Mouse (Mus musculus) forebrain, postnatal 0 days (tissue): ENCODE measurements around the gene Dtnbp1. TPM values are rescaled to one million over a fixed set of nuclear protein-coding genes. Genes with fewer than 3 reads are reported as not detected.

Source experiments
- ATAC-seq: fragments of 200-750 bp; cut with Nextera tagmentation; 2 replicates; pipeline ENCODE4 v1.8.0; 2017; ENCODE audit warnings: mild to moderate bottlenecking, moderate library complexity
- DNase-seq: peaks from one replicate; pipeline ENCODE4 v3.0.0-alpha.2; 2015
- H3K27ac ChIP-seq: fragments of 300-500 bp; sonication (generic); 2 replicates; pipeline ENCODE4 v1.5.1; 2014; ENCODE audit warnings: low read depth, mild to moderate bottlenecking, antibody characterized with exemption, low read length, moderate library complexity, mixed read lengths
- H3K27me3 ChIP-seq: fragments of 300-500 bp; sonication (generic); 2 replicates; pipeline ENCODE4 v1.6.1; 2014; ENCODE audit warnings: mild to moderate bottlenecking, low read length, mixed read lengths; ENCODE audit not compliant: insufficient read depth
- H3K36me3 ChIP-seq: fragments of 300-500 bp; sonication (generic); 2 replicates; pipeline ENCODE4 v1.6.1; 2014; ENCODE audit warnings: mild to moderate bottlenecking, moderate library complexity; ENCODE audit not compliant: insufficient read depth
- H3K4me1 ChIP-seq: fragments of 300-500 bp; sonication (generic); 2 replicates; pipeline ENCODE4 v1.6.1; 2014; ENCODE audit warnings: antibody characterized with exemption; ENCODE audit not compliant: insufficient read depth
- H3K4me2 ChIP-seq: fragments of 300-500 bp; sonication (generic); 2 replicates; pipeline ENCODE4 v1.6.1; 2014; ENCODE audit warnings: low read depth, mild to moderate bottlenecking, moderate library complexity
- H3K4me3 ChIP-seq: fragments of 300-500 bp; sonication (generic); 2 replicates; pipeline ENCODE4 v1.5.1; 2014; ENCODE audit warnings: low read depth, low read length, mixed read lengths
- H3K9ac ChIP-seq: fragments of 300-500 bp; sonication (generic); 2 replicates; pipeline ENCODE4 v1.6.1; 2014; ENCODE audit warnings: mild to moderate bottlenecking
- H3K9me3 ChIP-seq: fragments of 300-500 bp; sonication (generic); 2 replicates; pipeline ENCODE4 v1.6.1; 2016; ENCODE audit warnings: low read length
- CTCF ChIP-seq: sonication (generic); IDR thresholded peaks from 2 replicates; pipeline ENCODE4 v1.5.1; 2016; ENCODE audit warnings: antibody characterized with exemption, control low read depth, low read depth
- WGBS: fragments of 180-500 bp; shearing (Covaris S2); extraction: QIAGEN DNeasy Blood & Tissue Kit; methylation state at CpG from one replicate; pipeline ENCODE4 v1.1.7; 2014; 5-methylcytosine and 5-hydroxymethylcytosine counted together
- polyA plus RNA-seq: library from polyadenylated mRNA; unstranded; fragments of >200 nt; fragmentation: Nextera tagmentation; extraction: Ambion mirVana; gene quantifications from 2 replicates; pipeline ENCODE4 v1.2.1, GENCODE M21; 2015
- total RNA-seq: library from RNA; depleted of rRNA; stranded (reverse); fragments of >200 nt; gene quantifications from 2 replicates; pipeline ENCODE4 v1.2.3, GENCODE M21; 2014

Gene Dtnbp1
- total and polyA plus RNA-seq, 2 experiments from 2014 or later, result 80.9 to 121 TPM

- H3K9me3 ChIP-seq, result no peaks in the 10 kb centered on the region
These were observed 31.4 kb upstream of the Dtnbp1 start for GRCm38 (mm10) chr13:45033360-45033759.

GRCm38 (mm10) chr13:45032484-45032883, 30.5 kb upstream of the Dtnbp1 start:
- Histone ChIP-seq H3K4me1 (no peaks in the 10 kb centered on the region), H3K27ac (no peak overlapping the region), H3K27me3 (peaks cover 4% of the 10 kb centered on the region; the same call in 1 of the 2 replicates), H3K9ac (no peak overlapping the region), H3K9me3 (no peaks in the 10 kb centered on the region), H3K4me3 (no peak overlapping the region), H3K36me3 (no peaks in the 10 kb centered on the region), H3K4me2 (no peak overlapping the region)
- WGBS, result 92% methylated on average over 4 of the region's 4 CpGs
- ATAC-seq (no peak), DNase-seq (no peak)
- no peak for TF ChIP-seq CTCF

More at GRCm38 (mm10) chr13:45033360-45033759, 31.4 kb upstream of the Dtnbp1 start:
- 86% methylated on average over 10 of the region's 10 CpGs for WGBS
- no peak for DNase-seq
- Histone ChIP-seq H3K4me1 (no peaks in the 10 kb centered on the region), H3K27me3 (peaks cover 4% of the 10 kb centered on the region; the same call in 1 of the 2 replicates), H3K9ac (no peak overlapping the region), H3K27ac (no peak overlapping the region), H3K4me2 (no peak overlapping the region), H3K4me3 (no peak overlapping the region), H3K36me3 (no peaks in the 10 kb centered on the region)
- TF ChIP-seq CTCF, result no peak
- no peak for ATAC-seq

GRCm38 (mm10) chr13:45031748-45032147, 29.8 kb upstream of the Dtnbp1 start:
- Histone ChIP-seq H3K9me3 (no peaks in the 10 kb centered on the region), H3K4me2 (no peak overlapping the region), H3K27me3 (peaks cover 4% of the 10 kb centered on the region; the same call in 1 of the 2 replicates), H3K36me3 (no peaks in the 10 kb centered on the region), H3K27ac (no peak overlapping the region), H3K9ac (no peak overlapping the region), H3K4me3 (no peak overlapping the region), H3K4me1 (no peaks in the 10 kb centered on the region)
- ATAC-seq (no peak), DNase-seq (no peak)
- TF ChIP-seq CTCF, result no peak
- 83% methylated on average over 7 of the region's 7 CpGs for WGBS

- H3K9me3 ChIP-seq, result no peaks in the 10 kb centered on the region
- no peak for TF ChIP-seq CTCF
- peaks cover 4% of the 10 kb centered on the region; the same call in 1 of the 2 replicates for H3K27me3 ChIP-seq
- no peak overlapping the region for H3K4me3 ChIP-seq
- no peaks in the 10 kb centered on the region for H3K4me1 ChIP-seq
- 75% methylated on average over 10 of the region's 10 CpGs for WGBS
- ATAC-seq (no peak), DNase-seq (no peak)
- no peak overlapping the region for H3K9ac ChIP-seq
- no peak overlapping the region for H3K27ac ChIP-seq
- no peak overlapping the region for H3K4me2 ChIP-seq
- no peaks in the 10 kb centered on the region for H3K36me3 ChIP-seq
These were observed 29.4 kb upstream of the Dtnbp1 start for GRCm38 (mm10) chr13:45031314-45031713.

- peak; percentile 97 for DNase-seq
- peak; percentile 91 for ATAC-seq
- H3K27ac ChIP-seq, result no peak overlapping the region
- no peaks in the 10 kb centered on the region for H3K9me3 ChIP-seq
- no peaks in the 10 kb centered on the region for H3K4me1 ChIP-seq
- H3K9ac ChIP-seq, result no peak overlapping the region
- H3K36me3 ChIP-seq, result no peaks in the 10 kb centered on the region
- peaks cover 4% of the 10 kb centered on the region; the same call in 1 of the 2 replicates for H3K27me3 ChIP-seq
- H3K4me2 ChIP-seq, result no peak overlapping the region
- 13% methylated on average over 12 of the region's 12 CpGs for WGBS
- H3K4me3 ChIP-seq, result no peak overlapping the region
- peak; percentile 100 for TF ChIP-seq CTCF
These were observed 28.9 kb upstream of the Dtnbp1 start for GRCm38 (mm10) chr13:45030830-45031229.

GRCm38 (mm10) chr13:45029791-45030190, 27.8 kb upstream of the Dtnbp1 start:
- Histone ChIP-seq H3K4me2 (no peak overlapping the region), H3K9ac (no peak overlapping the region), H3K27ac (no peak overlapping the region), H3K27me3 (peaks cover 4% of the 10 kb centered on the region; the same call in 1 of the 2 replicates), H3K36me3 (no peaks in the 10 kb centered on the region), H3K4me3 (no peak overlapping the region), H3K4me1 (no peaks in the 10 kb centered on the region), H3K9me3 (no peaks in the 10 kb centered on the region)
- ATAC-seq, result no peak
- DNase-seq, result no peak
- WGBS, result 86% methylated on average over 1 of the region's 1 CpGs
- TF ChIP-seq CTCF, result no peak

DNA sequence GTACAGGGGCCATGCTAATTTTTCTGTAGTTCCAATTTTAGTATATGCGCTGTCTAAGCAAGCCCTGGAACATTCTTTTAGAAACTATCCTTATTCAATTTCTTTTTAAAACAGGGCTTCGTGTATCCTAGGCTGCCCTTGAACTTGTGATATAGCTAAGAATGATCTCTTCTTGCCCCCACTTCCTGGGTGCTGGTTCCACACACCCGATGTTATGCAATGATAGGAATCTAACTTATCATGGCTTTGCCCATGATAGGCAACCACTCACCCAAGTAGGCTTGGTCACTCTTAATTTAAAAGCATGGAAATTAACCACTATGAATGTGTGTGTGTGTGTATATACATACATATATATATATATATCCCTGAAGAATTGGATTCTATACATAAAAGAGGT, 24.3 kb upstream of the Dtnbp1 start:
- no peak for TF ChIP-seq CTCF
- WGBS, result 79% methylated on average over 3 of the region's 3 CpGs
- H3K27me3 ChIP-seq, result no peaks in the 10 kb centered on the region
- no peak overlapping the region for H3K9ac ChIP-seq
- H3K4me1 ChIP-seq, result no peaks in the 10 kb centered on the region
- H3K9me3 ChIP-seq, result no peaks in the 10 kb centered on the region
- DNase-seq (no peak), ATAC-seq (no peak)
- no peaks in the 10 kb centered on the region for H3K36me3 ChIP-seq
- no peak overlapping the region for H3K27ac ChIP-seq
- no peak overlapping the region for H3K4me2 ChIP-seq
- H3K4me3 ChIP-seq, result no peak overlapping the region

GRCm38 (mm10) chr13:45024821-45025220, 22.9 kb upstream of the Dtnbp1 start:
- H3K9me3 ChIP-seq, result no peaks in the 10 kb centered on the region
- H3K27ac ChIP-seq, result no peak overlapping the region
- TF ChIP-seq CTCF, result no peak
- no peak overlapping the region for H3K9ac ChIP-seq
- no peak overlapping the region for H3K4me3 ChIP-seq
- no peaks in the 10 kb centered on the region for H3K36me3 ChIP-seq
- WGBS, result 74% methylated on average over 10 of the region's 10 CpGs
- H3K27me3 ChIP-seq, result no peaks in the 10 kb centered on the region
- no peak overlapping the region for H3K4me2 ChIP-seq
- ATAC-seq (no peak), DNase-seq (no peak)
- no peaks in the 10 kb centered on the region for H3K4me1 ChIP-seq
